ENCODE assay signal across 23 mouse cellular contexts in the genomic region with DNA sequence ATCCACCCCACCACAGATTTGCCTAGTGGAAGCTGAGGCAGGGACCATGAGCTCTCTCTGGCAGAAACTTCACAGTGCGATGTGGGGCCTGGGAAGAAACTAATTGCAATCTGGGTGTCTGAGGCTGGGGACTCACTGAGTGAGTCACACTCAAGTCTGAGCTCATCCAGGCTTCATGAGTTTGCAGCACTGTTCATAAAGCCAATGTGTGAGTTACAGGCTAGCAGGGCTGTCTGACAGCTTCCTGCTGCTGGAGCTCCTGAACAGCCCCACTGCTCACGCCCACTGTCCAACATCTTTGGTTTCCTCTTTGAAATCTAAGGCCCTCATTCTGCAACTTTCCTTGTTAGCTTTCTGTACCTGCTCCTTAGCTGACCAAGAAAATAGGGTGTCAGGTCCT.
DNase-seq lines count a peak whose midpoint lies in the region; ATAC-seq and TF ChIP-seq lines count a peak whose summit lies in the region.
"Had no signal": no experiment of that assay in that cellular context is flagged by ENCODE, and none has a peak within 500 bp of the region (broad histone marks: within the 10 kb centered on the region; RNA-seq: fewer than 3 reads in every experiment).

No protein-coding gene starts in this region.

- peaks cover 10% of the 10 kb centered on the region; the same call in 1 of the 2 replicates for H3K4me1 ChIP-seq in lung, embryonic 16.5 days (replicated peaks; ENCODE audit: control insufficient read depth, insufficient read depth, low read length)
- H3K4me1 ChIP-seq in hindbrain, postnatal 0 days (ENCODE audit: insufficient read depth, low read length), result no peaks in the 10 kb centered on the region
- H3K4me1 ChIP-seq: embryonic facial prominence, embryonic 13.5 days; forebrain, embryonic 12.5 days; heart, embryonic 10.5 days had no signal

- peak overlapping the region; percentile 62 for H3K27ac ChIP-seq in lung, embryonic 16.5 days (ENCODE audit: low read length)
- H3K27ac ChIP-seq in hindbrain, postnatal 0 days, result no peak overlapping the region
- H3K27ac ChIP-seq: embryonic facial prominence, embryonic 13.5 days; forebrain, embryonic 12.5 days; gastrocnemius, adult 2 months; heart, embryonic 10.5 days; hindbrain, embryonic 12.5 days had no signal

- no peaks in the 10 kb centered on the region for H3K9me3 ChIP-seq in lung, embryonic 16.5 days (ENCODE audit: control insufficient read depth, low read length)
- no peaks in the 10 kb centered on the region for H3K9me3 ChIP-seq in hindbrain, postnatal 0 days (ENCODE audit: low read length)
- H3K9me3 ChIP-seq: embryonic facial prominence, embryonic 13.5 days; forebrain, embryonic 12.5 days; heart, embryonic 10.5 days; hindbrain, embryonic 12.5 days had no signal

- no peaks in the 10 kb centered on the region for H3K36me3 ChIP-seq in lung, embryonic 16.5 days (ENCODE audit: control insufficient read depth, insufficient read depth, low read length)
- H3K36me3 ChIP-seq in hindbrain, postnatal 0 days (ENCODE audit: insufficient read depth, low read length), result no peaks in the 10 kb centered on the region
- H3K36me3 ChIP-seq: embryonic facial prominence, embryonic 13.5 days; forebrain, embryonic 12.5 days; heart, embryonic 10.5 days; hindbrain, embryonic 12.5 days had no signal

- H3K27me3 ChIP-seq in lung, embryonic 16.5 days (ENCODE audit: control insufficient read depth, insufficient read depth, low read depth, low read length), result no peaks in the 10 kb centered on the region
- H3K27me3 ChIP-seq in hindbrain, postnatal 0 days (ENCODE audit: insufficient read depth, low read length), result no peaks in the 10 kb centered on the region
- H3K27me3 ChIP-seq: CH12.LX; embryonic facial prominence, embryonic 13.5 days; forebrain, embryonic 12.5 days; hindbrain, embryonic 12.5 days; Patski had no signal

- DNase-seq in heart, adult 11 months, result peak; percentile 61
- no peak for DNase-seq in heart, adult 8-10 months (ENCODE audit: low spot score)
- DNase-seq in lung, postnatal 25 days (ENCODE audit: low spot score), result no peak
- peak; percentile 4 to 15 for DNase-seq in right cerebral cortex, adult 2 months (ENCODE audit: low spot score in 2 of 2)
- no peak for DNase-seq in right cerebral cortex, postnatal 36 days (ENCODE audit: low spot score in 2 of 2)
- no peak for DNase-seq in hindbrain, postnatal 0 days (ENCODE audit: low spot score)
- DNase-seq: adrenal gland, postnatal 14 days; cerebellum, adult 18-20 months; cerebellum, adult 9-11 months; cerebellum, postnatal 36 days; gastrocnemius, adult 2 months; gastrocnemius, postnatal 25 days; heart, postnatal 10 days; heart, postnatal 4 days had no signal

- no peak overlapping the region for H3K9ac ChIP-seq in lung, embryonic 16.5 days (ENCODE audit: low read length)
- no peak overlapping the region for H3K9ac ChIP-seq in hindbrain, postnatal 0 days (replicated peaks; ENCODE audit: low read length)
- H3K9ac ChIP-seq: embryonic facial prominence, embryonic 13.5 days; forebrain, embryonic 12.5 days; hindbrain, embryonic 12.5 days had no signal

- 71% methylated on average over 2 of the region's 2 CpGs for WGBS in lung, embryonic 16.5 days
- WGBS in hindbrain, postnatal 0 days, result 96% methylated on average over 2 of the region's 2 CpGs

- no peak for TF ChIP-seq CTCF in hindbrain, postnatal 0 days (IDR thresholded peaks at IDR 0.05; ENCODE audit: low read depth)

- peak; percentile 64 for ATAC-seq in lung, embryonic 16.5 days (ENCODE audit: low read depth)
- no peak for ATAC-seq in hindbrain, postnatal 0 days
- ATAC-seq: activated CD4-positive, CD25-positive, alpha-beta regulatory T cell, adult 4 months; forebrain, embryonic 16.5 days; Patski had no signal

- H3K4me3 ChIP-seq in lung, embryonic 16.5 days (ENCODE audit: low read length), result no peak overlapping the region
- H3K4me3 ChIP-seq in hindbrain, postnatal 0 days (ENCODE audit: low read length), result no peak overlapping the region
- H3K4me3 ChIP-seq: embryonic facial prominence, embryonic 13.5 days; forebrain, embryonic 12.5 days; gastrocnemius, adult 2 months; heart, embryonic 10.5 days; hindbrain, embryonic 12.5 days had no signal

- H3K4me2 ChIP-seq in lung, embryonic 16.5 days (ENCODE audit: low read depth, low read length), result no peak overlapping the region
- no peak overlapping the region for H3K4me2 ChIP-seq in hindbrain, postnatal 0 days (ENCODE audit: low read depth, low read length)
- H3K4me2 ChIP-seq: embryonic facial prominence, embryonic 13.5 days; forebrain, embryonic 12.5 days; hindbrain, embryonic 12.5 days had no signal

Comparison
In these comparisons a context has a peak if more than half of its experiments do, and no peak if none do; other contexts are left out.
1. DNase-seq: peak in heart, adult 11 months (single experiment) and right cerebral cortex, adult 2 months (2 of 2); none in heart, adult 8-10 months (single experiment), lung, postnatal 25 days (single experiment), right cerebral cortex, postnatal 36 days (0 of 2) and hindbrain, postnatal 0 days (single experiment).